Mouse (Mus musculus) layer of hippocampus, adult 9-10 months (tissue): Measurements from ENCODE around the gene Gba.
"Not testable (repeated sequence)": the region's sequence is repeated elsewhere in the genome, so short reads cannot be mapped to it uniquely, and the experiment has no call there.

Experiments
- DNase-seq: peaks from one replicate; pipeline ENCODE4 v3.0.0; 2022; ENCODE audit warnings: low spot score

The Gba gene

DNA sequence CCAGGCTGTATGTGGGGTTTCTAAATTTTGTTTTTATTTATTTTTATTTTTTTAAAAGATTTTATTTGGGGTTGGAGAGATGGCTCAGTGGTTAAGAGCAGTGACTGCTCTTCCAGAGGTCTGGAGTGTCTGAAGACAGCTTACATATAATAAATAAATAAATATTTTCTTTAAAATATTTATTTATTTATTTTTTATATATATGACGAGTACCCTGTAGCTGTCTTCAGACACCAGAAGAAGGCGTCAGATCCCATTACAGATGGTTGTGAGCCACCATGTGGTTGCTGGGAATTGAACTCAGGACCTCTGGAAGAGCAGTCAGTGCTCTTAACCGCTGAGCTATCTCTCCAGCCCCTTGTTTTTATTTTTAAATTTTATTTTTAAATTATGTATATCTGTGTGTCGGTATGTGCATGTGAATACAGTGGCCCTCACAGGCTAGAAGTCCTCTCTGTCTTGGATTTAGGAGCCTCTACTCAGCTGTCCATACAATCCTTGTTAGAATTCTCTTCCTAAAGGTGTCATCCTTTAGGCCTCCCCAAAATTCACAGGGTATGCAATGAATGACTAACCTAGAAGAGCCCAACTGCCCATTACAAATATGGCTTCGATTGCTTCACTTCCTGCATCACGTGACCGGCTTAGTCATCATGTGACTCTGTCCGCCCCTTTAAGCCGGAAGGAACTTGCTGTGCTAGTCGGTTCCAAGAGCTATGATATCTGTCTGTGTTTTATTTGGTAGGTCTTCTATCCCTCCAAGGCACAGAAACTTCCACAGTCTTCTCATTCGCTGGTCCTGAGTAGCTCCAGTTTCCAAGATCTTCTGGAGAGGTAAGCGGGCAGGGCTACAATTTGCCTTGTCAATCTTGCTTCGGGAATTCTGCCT, at the start of gene Gba:
Gene Gba (plus strand): TSS at position 676 of the 889 bp plus-strand sequence.
- peak; percentile 85 for DNase-seq

DNA sequence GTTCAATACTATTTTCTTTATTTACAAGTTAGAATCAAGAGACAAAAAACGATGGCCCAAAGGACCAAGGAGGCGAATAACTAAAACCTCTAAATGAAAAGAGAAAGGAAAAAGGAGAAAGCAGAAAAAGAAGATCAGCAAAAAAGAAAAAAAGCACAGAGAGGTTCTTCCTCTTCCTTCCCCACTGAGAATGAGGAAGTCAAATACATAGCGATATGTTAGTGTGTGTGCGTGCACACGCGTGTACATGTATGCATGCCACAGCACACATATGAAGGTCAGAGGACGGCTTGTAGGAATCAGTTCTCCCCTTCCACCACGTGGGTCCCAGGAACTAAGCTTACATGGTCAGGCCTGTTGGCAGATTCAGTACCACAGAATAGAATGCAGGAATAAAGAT, 45.8 kb upstream of the Gba start:
- DNase-seq, result no peak

DNA sequence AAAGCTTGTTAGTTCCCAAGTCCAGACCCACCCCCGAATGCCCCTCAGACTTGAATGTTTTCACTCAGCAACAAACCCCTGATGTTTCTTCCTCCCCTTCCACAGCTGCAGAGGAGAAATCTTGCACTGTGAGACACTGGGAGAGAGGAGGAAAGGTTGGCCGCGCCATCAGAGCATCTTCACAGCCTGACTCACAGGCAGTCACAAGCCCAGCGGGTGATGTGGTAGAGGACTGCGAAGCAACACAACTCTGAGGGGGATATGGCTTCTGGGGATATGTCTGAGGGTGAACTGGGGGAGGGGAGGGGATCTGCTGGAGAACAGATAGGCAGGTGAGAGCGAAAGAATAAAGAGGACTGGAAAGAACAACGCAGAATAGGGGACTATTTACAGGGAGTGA, 44.1 kb upstream of the Gba start:
- no peak for DNase-seq

DNA sequence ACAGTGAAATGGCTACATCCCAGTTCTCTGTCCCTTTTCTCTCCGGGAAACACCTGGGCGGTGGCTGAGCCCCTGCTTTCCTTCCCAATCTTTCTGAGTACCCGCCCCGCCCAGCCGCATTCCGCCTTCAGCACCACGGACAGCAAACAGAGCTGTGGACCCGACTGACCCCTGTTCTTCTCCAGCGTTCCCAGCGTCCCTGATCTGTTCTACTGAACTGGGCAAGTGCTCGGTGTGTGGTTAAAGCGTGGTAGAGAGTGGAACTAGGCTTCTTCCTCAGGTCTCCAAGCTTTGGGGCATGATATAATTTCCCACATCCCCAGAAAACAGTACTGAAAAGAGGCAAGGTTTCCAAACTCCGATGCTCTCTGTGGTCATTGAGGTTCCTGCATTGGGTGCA, 43.5 kb upstream of the Gba start:
- no peak for DNase-seq

DNA sequence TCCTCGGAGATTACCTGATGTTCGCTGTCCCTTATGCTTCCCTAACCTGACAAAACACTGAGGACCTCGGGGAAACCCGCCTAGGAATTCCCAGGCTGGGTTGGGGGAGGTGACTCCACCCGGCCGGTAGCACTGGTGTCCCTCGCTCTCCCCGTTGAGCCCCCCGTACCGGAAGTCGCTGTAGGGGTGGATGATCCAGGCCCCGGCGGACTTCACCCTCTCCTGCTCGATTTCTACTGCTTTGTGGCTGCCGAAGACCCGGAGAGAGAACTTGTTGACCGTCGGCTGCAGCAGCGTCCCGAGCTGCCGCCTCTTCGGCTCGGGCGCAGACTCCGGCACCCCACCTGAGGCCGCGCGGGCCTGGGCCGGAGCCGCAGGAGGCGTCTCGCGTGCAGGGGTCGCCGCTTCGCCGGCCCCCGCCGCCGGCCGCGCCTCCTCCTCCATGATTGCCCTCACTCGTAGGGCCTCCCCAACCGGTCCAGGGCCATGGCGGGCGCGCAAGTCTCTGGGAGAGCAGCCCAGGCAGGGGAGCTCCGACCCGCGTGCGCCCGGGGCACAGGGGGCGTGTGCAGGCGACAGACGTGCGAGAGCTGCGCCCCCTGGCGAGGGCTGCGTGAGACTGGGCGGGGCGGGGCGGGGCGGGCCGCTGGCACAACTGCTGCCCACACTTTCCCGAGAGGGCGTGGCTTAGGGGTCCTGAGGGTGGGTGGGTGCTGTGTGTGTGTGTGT, 42.9 kb upstream of the Gba start, which contains the start of gene Hcn3:
Gene Hcn3 (minus strand): TSS at position 581 of the 729 bp plus-strand sequence.
- no peak for DNase-seq

GRCm38 (mm10) chr3:89161207-89161606, 41.5 kb upstream of the Gba start:
- DNase-seq, result not testable (repeated sequence)

- no peak for DNase-seq
These were observed 40.9 kb upstream of the Gba start for GRCm38 (mm10) chr3:89161786-89162185.

DNA sequence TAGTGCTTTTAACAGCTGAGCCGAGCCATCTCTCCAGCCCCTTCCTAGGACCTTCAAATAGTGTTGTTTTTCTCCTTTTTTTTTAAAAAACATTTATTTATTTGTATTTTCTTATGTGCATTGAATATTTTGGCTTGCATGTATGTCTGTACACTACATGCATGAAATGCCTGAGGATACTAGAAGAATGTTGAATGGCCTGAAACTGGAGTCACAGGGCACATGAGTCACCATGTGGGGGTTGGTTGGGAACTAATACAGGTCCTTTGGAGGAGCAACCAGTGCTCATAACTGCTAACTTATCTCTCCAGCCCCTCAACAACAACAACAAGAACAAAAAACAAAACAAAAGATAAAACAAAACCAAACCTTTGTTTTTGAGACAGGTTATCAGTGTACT, 39.6 kb upstream of the Gba start:
- DNase-seq, result no peak

DNA sequence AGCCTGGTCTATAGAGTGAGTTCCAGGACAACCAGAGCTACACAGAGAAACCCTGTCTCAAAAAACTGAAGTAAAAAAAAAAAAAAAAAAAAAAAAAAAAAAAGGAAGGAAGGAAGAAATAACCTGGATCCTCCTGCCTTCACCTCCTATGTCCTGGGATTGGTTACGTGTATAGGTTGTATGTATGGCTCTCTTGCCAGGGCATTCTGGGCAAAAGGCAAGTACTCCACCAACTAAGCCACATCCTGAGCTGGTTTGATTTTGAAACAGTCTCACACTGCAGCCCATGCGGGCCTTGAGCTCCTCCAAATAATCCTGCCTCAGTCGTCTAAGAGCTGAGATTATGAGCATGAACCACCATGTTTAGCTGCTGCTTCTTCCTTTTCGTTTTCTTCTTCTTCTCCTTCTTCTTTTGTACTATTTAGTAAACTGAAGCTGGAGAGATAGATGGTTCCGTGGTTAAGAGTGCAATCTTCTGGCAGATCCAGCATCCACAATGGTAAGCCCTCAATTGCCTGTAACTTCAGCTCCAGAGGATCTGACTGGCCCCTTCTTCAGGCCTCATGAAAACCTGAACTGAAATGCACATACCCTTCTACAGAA, 39.0 kb upstream of the Gba start:
- DNase-seq, result no peak

DNA sequence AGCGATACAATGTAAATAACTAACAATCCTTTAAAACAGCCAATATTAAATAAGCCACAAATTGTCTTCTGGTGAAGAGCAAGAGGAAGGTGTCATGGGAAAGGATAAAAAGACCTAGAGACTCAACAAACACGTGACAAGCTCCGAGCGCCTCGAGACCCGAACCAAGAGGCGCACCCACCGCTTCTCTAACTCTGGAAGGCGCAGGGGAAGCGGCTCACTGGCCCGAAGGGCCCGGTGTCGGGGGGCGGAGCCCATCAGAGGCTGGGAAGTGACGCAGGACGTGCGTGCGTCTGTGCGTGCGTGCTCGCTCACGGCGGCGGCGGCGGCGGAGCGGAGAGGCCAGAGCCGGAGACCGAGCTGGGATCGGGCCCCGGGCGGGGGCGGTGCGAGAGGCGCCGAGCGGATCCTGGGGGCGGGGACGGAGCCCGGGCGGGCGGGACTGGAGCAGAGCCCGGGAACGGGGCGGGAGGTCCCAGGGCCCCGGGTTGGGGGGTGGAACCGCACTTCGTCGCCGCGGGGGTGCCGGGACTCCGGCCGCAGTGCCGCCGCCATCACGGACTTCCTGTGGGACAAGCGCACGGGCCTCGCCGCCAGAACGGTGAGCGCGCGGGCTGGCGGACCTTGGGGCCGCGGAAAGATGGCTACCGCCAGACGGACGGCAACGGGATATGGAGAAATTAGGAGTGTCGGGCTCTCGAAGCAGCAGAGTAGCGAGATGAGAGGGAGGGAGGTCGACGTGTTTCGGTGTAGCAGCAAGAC, 38.0 kb upstream of the Gba start, which contains the start of gene Clk2:
Gene Clk2 (plus strand): TSS at position 290 of the 762 bp plus-strand sequence.
- DNase-seq, result peak; percentile 71

DNA sequence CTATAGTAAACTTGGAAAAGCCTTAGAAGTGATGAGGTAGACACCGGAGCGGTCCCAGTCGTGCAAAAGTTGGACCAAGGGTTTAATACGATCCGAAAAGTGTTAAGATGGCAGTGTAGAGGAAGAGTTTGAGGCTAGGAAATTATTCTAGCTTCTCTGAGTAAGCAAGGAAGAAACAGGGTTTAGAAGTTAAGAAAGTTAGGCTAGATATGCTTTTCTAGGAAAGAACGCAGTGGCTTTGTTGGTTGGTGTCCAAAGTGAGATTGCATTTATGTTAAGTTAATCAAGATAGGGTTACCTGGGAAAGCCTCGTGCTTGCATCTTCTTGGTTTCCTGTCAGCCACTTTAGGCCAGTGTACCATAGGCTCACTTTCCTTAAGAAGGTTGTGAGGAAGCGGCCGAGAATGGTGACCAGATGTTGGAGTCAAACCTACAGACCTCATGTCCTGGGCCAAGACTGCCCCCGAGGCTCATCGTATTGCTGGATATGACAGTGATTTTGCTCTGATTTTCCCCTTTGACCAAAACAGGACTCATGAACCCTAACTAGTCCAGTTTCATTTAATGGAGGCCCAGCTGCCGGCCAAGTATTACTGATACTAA, 37.4 kb upstream of the Gba start:
- DNase-seq, result no peak

GRCm38 (mm10) chr3:89166945-89167344, 35.8 kb upstream of the Gba start:
- DNase-seq, result no peak

DNA sequence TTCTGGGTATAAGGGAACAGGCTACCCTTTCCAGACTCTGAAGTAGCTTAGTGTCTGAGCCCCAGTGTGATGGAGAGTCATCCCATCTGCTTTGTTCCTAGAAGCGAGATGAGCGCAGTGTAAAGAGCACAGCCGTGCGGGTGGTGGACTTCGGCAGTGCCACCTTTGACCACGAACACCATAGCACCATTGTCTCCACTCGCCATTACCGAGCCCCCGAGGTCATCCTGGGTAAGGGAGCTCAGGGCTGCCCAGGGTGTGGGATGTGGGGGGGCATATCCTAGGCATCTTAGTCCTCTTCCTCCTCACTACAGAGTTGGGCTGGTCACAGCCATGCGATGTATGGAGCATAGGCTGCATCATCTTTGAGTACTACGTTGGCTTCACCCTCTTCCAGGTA, 27.9 kb upstream of the Gba start:
- no peak for DNase-seq

- no peak for DNase-seq
These were observed 27.2 kb upstream of the Gba start for GRCm38 (mm10) chr3:89175544-89175943.

DNA sequence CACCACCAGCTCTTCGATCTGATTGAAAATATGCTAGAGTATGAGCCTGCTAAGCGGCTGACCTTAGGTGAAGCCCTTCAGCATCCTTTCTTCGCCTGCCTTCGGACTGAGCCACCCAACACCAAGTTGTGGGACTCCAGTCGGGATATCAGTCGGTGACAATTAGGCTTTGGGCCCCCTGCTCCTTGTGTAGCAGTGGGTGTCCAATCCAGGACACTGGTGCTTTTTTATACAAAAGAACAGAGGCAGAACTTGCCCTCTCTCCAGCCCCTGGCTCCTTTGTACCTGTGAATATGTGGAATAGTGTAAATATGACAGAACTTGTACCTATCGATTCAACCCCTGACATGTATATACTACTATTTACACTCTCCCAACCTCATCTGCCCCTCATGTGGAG, 26.3 kb upstream of the Gba start:
- no peak for DNase-seq

DNA sequence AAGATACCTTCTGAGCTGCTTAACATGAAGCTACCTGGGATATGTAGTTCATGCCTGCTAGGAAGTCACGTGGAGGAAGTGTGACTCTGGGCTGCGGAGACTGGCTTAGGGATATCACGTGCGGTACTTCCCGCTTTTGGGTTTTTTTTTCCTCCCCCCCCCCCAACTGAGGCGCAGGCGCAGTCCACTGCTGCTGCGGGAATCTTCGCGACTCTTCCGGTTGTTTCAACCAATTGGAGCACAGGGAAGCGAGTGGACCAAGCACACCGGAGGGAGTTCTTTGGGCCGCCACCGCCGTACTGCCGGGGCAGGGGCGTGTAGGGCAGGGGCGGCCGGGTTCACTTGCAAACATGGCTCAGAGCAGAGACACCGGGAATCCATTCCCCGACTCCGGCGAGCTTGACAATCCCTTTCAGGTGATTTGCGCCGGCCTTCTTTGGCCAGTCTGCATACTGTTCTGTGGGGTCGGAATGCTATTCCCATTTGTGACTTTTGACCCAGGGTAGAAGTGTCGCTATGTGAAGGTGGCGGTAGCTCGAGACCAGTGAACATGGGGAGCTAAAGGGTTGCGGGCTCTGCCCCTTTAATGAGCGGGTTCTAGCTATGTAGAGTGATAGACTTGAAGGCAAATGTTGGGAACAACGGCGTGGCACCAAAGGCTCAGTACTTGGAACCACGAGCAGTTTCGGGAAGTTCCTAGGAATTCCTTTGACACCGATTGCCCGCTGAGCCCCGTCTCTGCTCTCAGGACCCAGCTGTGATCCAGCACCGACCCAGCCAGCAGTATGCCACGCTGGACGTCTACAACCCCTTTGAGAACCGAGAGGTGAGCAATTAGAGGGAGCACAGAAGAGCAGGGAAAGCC, 25.3 kb upstream of the Gba start, which contains the start of gene Scamp3:
Gene Scamp3 (plus strand): TSS at position 232 of the 865 bp plus-strand sequence.
- peak; percentile 87 for DNase-seq

GRCm38 (mm10) chr3:89178107-89178385, 24.7 kb upstream of the Gba start:
- DNase-seq, result no peak

DNA sequence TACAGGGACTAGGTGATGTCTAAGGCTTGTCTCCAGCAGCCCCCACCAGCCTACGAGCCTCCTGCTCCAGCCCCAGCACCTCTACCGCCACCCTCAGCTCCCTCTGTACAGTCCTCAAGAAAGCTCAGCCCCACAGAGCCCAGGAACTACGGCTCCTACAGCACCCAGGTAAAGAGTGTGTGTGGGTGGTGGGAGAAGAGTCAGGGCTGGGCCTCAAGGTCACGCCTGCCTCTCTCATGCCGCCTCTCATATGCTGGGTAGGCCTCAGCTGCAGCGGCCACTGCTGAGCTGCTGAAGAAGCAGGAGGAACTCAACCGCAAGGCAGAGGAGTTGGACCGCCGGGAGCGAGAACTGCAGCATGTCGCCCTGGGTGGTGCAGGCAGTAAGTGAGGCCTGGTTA, 23.7 kb upstream of the Gba start:
- DNase-seq, result no peak

- no peak for DNase-seq
These were observed 20.8 kb upstream of the Gba start for GRCm38 (mm10) chr3:89181749-89182500.

- DNase-seq, result no peak
These were observed 20.1 kb upstream of the Gba start for GRCm38 (mm10) chr3:89182531-89183057.
